In genomic region chr17:78917696-78918095, GRCm38 (mm10) we compare ENCODE assay signal across 10 mouse cellular contexts. TPM values are rescaled to one million over a fixed set of nuclear protein-coding genes. Genes with fewer than 3 reads are reported as not detected.
DNase-seq lines count a peak whose midpoint lies in the region; ATAC-seq and TF ChIP-seq lines count a peak whose summit lies in the region.
"Had no signal": no experiment of that assay in that cellular context is flagged by ENCODE, and none has a peak within 500 bp of the region (broad histone marks: within the 10 kb centered on the region; RNA-seq: fewer than 3 reads in every experiment).

No protein-coding gene starts in this region.

- intact Hi-C loops in heart, postnatal 10 days (cut with DNase I) = loop anchor here (5.0 kb wide), 1 partner anchor 80 kb away; the partner anchor contains the start of genes Gpatch11 and Heatr5b
- intact Hi-C loops in gastrocnemius, postnatal 36 days (cut with DNase I) = no loop called here

- ATAC-seq in heart, postnatal 0 days (ENCODE audit: insufficient read depth, low read depth) = no peak
- no peak for ATAC-seq in embryonic facial prominence, embryonic 11.5 days (replicated peaks; ENCODE audit: insufficient number of reproducible peaks, low FRiP score, low TSS enrichment, low read depth)
- ATAC-seq in hindbrain, embryonic 15.5 days (ENCODE audit: low FRiP score, low read depth) = no peak
- no peak for ATAC-seq in midbrain, embryonic 13.5 days

- H3K4me3 ChIP-seq in heart, postnatal 0 days (ENCODE audit: low read depth, low read length) = no peak overlapping the region
- no peak overlapping the region for H3K4me3 ChIP-seq in embryonic facial prominence, embryonic 11.5 days (ENCODE audit: low read depth, low read length)
- peak overlapping the region; percentile 75; the same call in 1 of the 2 replicates for H3K4me3 ChIP-seq in hindbrain, embryonic 15.5 days
- H3K4me3 ChIP-seq in midbrain, embryonic 13.5 days (replicated peaks) = peak overlapping the region; percentile 71; the same call in 1 of the 2 replicates

- TF ChIP-seq CTCF in heart, postnatal 0 days (IDR thresholded peaks at IDR 0.05; ENCODE audit: low read depth) = no peak

- H3K9me3 ChIP-seq in heart, postnatal 0 days (replicated peaks; ENCODE audit: control insufficient read depth, low read length) = no peaks in the 10 kb centered on the region
- no peaks in the 10 kb centered on the region for H3K9me3 ChIP-seq in embryonic facial prominence, embryonic 11.5 days (replicated peaks; ENCODE audit: control insufficient read depth, low read length)
- H3K9me3 ChIP-seq in hindbrain, embryonic 15.5 days = no peaks in the 10 kb centered on the region
- H3K9me3 ChIP-seq in midbrain, embryonic 13.5 days = no peaks in the 10 kb centered on the region

- H3K4me1 ChIP-seq in heart, postnatal 0 days (ENCODE audit: control insufficient read depth, insufficient read depth) = peaks cover 9% of the 10 kb centered on the region; the same call in 1 of the 2 replicates
- H3K4me1 ChIP-seq in embryonic facial prominence, embryonic 11.5 days (ENCODE audit: control insufficient read depth, insufficient read depth, low read length) = no peaks in the 10 kb centered on the region; the same call in 1 of the 2 replicates
- H3K4me1 ChIP-seq in hindbrain, embryonic 15.5 days (replicated peaks) = peaks cover 16% of the 10 kb centered on the region
- H3K4me1 ChIP-seq in midbrain, embryonic 13.5 days (replicated peaks) = peaks cover 27% of the 10 kb centered on the region

- no peak for DNase-seq in heart, postnatal 0 days (ENCODE audit: low spot score)
- no peak for DNase-seq in heart, postnatal 10 days
- no peak for DNase-seq in embryonic facial prominence, embryonic 11.5 days (ENCODE audit: low spot score)
- DNase-seq in gastrocnemius, postnatal 36 days = no peak
- DNase-seq in gastrocnemius, postnatal 25 days = no peak
- DNase-seq in cerebellum, adult 9-11 months = no peak
- DNase-seq: cerebellum, postnatal 14 days had no signal

- no peaks in the 10 kb centered on the region for H3K27me3 ChIP-seq in heart, postnatal 0 days (ENCODE audit: control insufficient read depth, insufficient read depth, low read length)
- no peaks in the 10 kb centered on the region for H3K27me3 ChIP-seq in embryonic facial prominence, embryonic 11.5 days (ENCODE audit: control insufficient read depth, insufficient read depth, low read length)
- no peaks in the 10 kb centered on the region for H3K27me3 ChIP-seq in hindbrain, embryonic 15.5 days
- H3K27me3 ChIP-seq in midbrain, embryonic 13.5 days = no peaks in the 10 kb centered on the region

- H3K36me3 ChIP-seq in heart, postnatal 0 days (replicated peaks; ENCODE audit: control insufficient read depth, insufficient read depth, low read length) = peaks cover 37% of the 10 kb centered on the region
- H3K36me3 ChIP-seq in embryonic facial prominence, embryonic 11.5 days (replicated peaks; ENCODE audit: control insufficient read depth, insufficient read depth, low read depth, low read length) = peaks cover 9% of the 10 kb centered on the region
- H3K36me3 ChIP-seq in hindbrain, embryonic 15.5 days = peaks cover 34% of the 10 kb centered on the region
- H3K36me3 ChIP-seq in midbrain, embryonic 13.5 days = peaks cover 36% of the 10 kb centered on the region

- TF ChIP-seq EP300 in heart, postnatal 0 days (IDR thresholded peaks at IDR 0.05; ENCODE audit: low read depth) = no peak

- no peak overlapping the region for H3K4me2 ChIP-seq in heart, postnatal 0 days (ENCODE audit: low read depth, low read length)
- peak overlapping the region; percentile 16; the same call in 1 of the 2 replicates for H3K4me2 ChIP-seq in embryonic facial prominence, embryonic 11.5 days (ENCODE audit: low read depth, low read length)
- peak overlapping the region; percentile 90 for H3K4me2 ChIP-seq in hindbrain, embryonic 15.5 days
- H3K4me2 ChIP-seq in midbrain, embryonic 13.5 days (replicated peaks) = peak overlapping the region; percentile 74

- 49% methylated on average over 6 of the region's 6 CpGs for WGBS in heart, postnatal 0 days
- 44% methylated on average over 6 of the region's 6 CpGs for WGBS in embryonic facial prominence, embryonic 11.5 days
- 45% methylated on average over 6 of the region's 6 CpGs for WGBS in hindbrain, embryonic 15.5 days
- WGBS in midbrain, embryonic 13.5 days = 46% methylated on average over 6 of the region's 6 CpGs

- peak overlapping the region; percentile 76; the same call in 1 of the 2 replicates for H3K9ac ChIP-seq in heart, postnatal 0 days (replicated peaks; ENCODE audit: low read depth, low read length)
- no peak overlapping the region for H3K9ac ChIP-seq in embryonic facial prominence, embryonic 11.5 days (replicated peaks; ENCODE audit: low read length)
- peak overlapping the region; percentile 70 for H3K9ac ChIP-seq in hindbrain, embryonic 15.5 days
- 0 out of 2 replicates have a peak overlapping the region, but pooled peaks have one; percentile 84 for H3K9ac ChIP-seq in midbrain, embryonic 13.5 days (replicated peaks)

- no peak overlapping the region for H3K27ac ChIP-seq in heart, postnatal 0 days (ENCODE audit: low read depth)
- H3K27ac ChIP-seq in embryonic facial prominence, embryonic 11.5 days (replicated peaks; ENCODE audit: low read depth, low read length) = no peak overlapping the region
- no peak overlapping the region for H3K27ac ChIP-seq in hindbrain, embryonic 15.5 days (replicated peaks)
- H3K27ac ChIP-seq in midbrain, embryonic 13.5 days = no peak overlapping the region

RNA-seq across cellular contexts. Expression of gene Cebpzos, which starts 1.4 kb away (rescaled TPM):
- total RNA-seq in heart, postnatal 0 days (2014; rRNA removed; ENCODE audit: low replicate concordance) = 21.4 and 56.7 TPM in 2 replicates
- polyA plus RNA-seq in heart, postnatal 0 days (2015; fragmentation: Nextera tagmentation; extraction: Ambion mirVana) = 134 and 145 TPM in 2 replicates
- 10 to 100 TPM; 41.6 to 52.5 TPM for total RNA-seq in heart, postnatal 10 days (2021)
- 106 and 123 TPM in 2 replicates for polyA plus RNA-seq in embryonic facial prominence, embryonic 11.5 days (2014; fragmentation: Nextera tagmentation; extraction: Ambion mirVana)
- 103 and 113 TPM in 2 replicates for polyA plus RNA-seq in hindbrain, embryonic 15.5 days (2015; fragmentation: Nextera tagmentation; extraction: Ambion mirVana)
- 123 and 128 TPM in 2 replicates for polyA plus RNA-seq in midbrain, embryonic 13.5 days (2015; fragmentation: Nextera tagmentation; extraction: Ambion mirVana)
- total RNA-seq in gastrocnemius, postnatal 36 days (2021) = 10 to 100 TPM; 33.4 to 48.2 TPM
- total RNA-seq in gastrocnemius, postnatal 25 days (2021) = 10 to 100 TPM; 40.3 to 42.0 TPM

RNA-seq across cellular contexts. Expression of gene Sult6b1, which starts 10.9 kb away (rescaled TPM):
- not detected in 2 replicates for total RNA-seq in heart, postnatal 0 days (2014; rRNA removed; ENCODE audit: low replicate concordance)
- 0.14 TPM in 1 of 2 replicates, not detected in the other for polyA plus RNA-seq in heart, postnatal 0 days (2015; fragmentation: Nextera tagmentation; extraction: Ambion mirVana)
- total RNA-seq in heart, postnatal 10 days (2021) = not detected
- 0.15 and 0.45 TPM in 2 replicates for polyA plus RNA-seq in embryonic facial prominence, embryonic 11.5 days (2014; fragmentation: Nextera tagmentation; extraction: Ambion mirVana)
- 0.27 TPM in 1 of 2 replicates, not detected in the other for polyA plus RNA-seq in hindbrain, embryonic 15.5 days (2015; fragmentation: Nextera tagmentation; extraction: Ambion mirVana)
- 0.28 TPM in 1 of 2 replicates, not detected in the other for polyA plus RNA-seq in midbrain, embryonic 13.5 days (2015; fragmentation: Nextera tagmentation; extraction: Ambion mirVana)
- total RNA-seq in gastrocnemius, postnatal 36 days (2021) = not detected
- total RNA-seq in gastrocnemius, postnatal 25 days (2021) = not detected
- total RNA-seq: layer of hippocampus, adult 18-20 months had no signal

RNA-seq across cellular contexts. Expression of gene Cebpz, which starts 19.2 kb away (rescaled TPM):
- 6.1 and 9.4 TPM in 2 replicates for total RNA-seq in heart, postnatal 0 days (2014; rRNA removed; ENCODE audit: low replicate concordance)
- 27.9 and 28.4 TPM in 2 replicates for polyA plus RNA-seq in heart, postnatal 0 days (2015; fragmentation: Nextera tagmentation; extraction: Ambion mirVana)
- total RNA-seq in heart, postnatal 10 days (2021) = 10 to 100 TPM; 19.1 to 21.0 TPM
- polyA plus RNA-seq in embryonic facial prominence, embryonic 11.5 days (2014; fragmentation: Nextera tagmentation; extraction: Ambion mirVana) = 57.6 and 69.3 TPM in 2 replicates
- polyA plus RNA-seq in hindbrain, embryonic 15.5 days (2015; fragmentation: Nextera tagmentation; extraction: Ambion mirVana) = 38.6 and 42.6 TPM in 2 replicates
- 58.6 and 68.4 TPM in 2 replicates for polyA plus RNA-seq in midbrain, embryonic 13.5 days (2015; fragmentation: Nextera tagmentation; extraction: Ambion mirVana)
- 10 to 100 TPM; 17.8 to 24.8 TPM for total RNA-seq in gastrocnemius, postnatal 36 days (2021)
- 10 to 100 TPM; 16.4 to 21.8 TPM for total RNA-seq in gastrocnemius, postnatal 25 days (2021)

RNA-seq across cellular contexts. Expression of gene Ndufaf7, which starts 19.2 kb away (rescaled TPM):
- 21.5 and 31.8 TPM in 2 replicates for total RNA-seq in heart, postnatal 0 days (2014; rRNA removed; ENCODE audit: low replicate concordance)
- polyA plus RNA-seq in heart, postnatal 0 days (2015; fragmentation: Nextera tagmentation; extraction: Ambion mirVana) = 60.7 and 61.6 TPM in 2 replicates
- total RNA-seq in heart, postnatal 10 days (2021) = 10 to 100 TPM; 51.6 to 53.1 TPM
- polyA plus RNA-seq in embryonic facial prominence, embryonic 11.5 days (2014; fragmentation: Nextera tagmentation; extraction: Ambion mirVana) = 58.2 and 62.5 TPM in 2 replicates
- 58.8 and 62.1 TPM in 2 replicates for polyA plus RNA-seq in hindbrain, embryonic 15.5 days (2015; fragmentation: Nextera tagmentation; extraction: Ambion mirVana)
- polyA plus RNA-seq in midbrain, embryonic 13.5 days (2015; fragmentation: Nextera tagmentation; extraction: Ambion mirVana) = 52.6 and 61.6 TPM in 2 replicates
- total RNA-seq in gastrocnemius, postnatal 36 days (2021) = 10 to 100 TPM; 24.0 to 27.6 TPM
- total RNA-seq in gastrocnemius, postnatal 25 days (2021) = 10 to 100 TPM; 24.7 to 27.8 TPM

RNA-seq across cellular contexts. Expression of gene Eif2ak2, which starts 35.3 kb away (rescaled TPM):
- total RNA-seq in heart, postnatal 0 days (2014; rRNA removed; ENCODE audit: low replicate concordance) = 4.7 and 15.6 TPM in 2 replicates
- polyA plus RNA-seq in heart, postnatal 0 days (2015; fragmentation: Nextera tagmentation; extraction: Ambion mirVana) = 7.4 and 11.6 TPM in 2 replicates
- total RNA-seq in heart, postnatal 10 days (2021) = 10 to 100 TPM; 13.3 to 13.9 TPM
- polyA plus RNA-seq in embryonic facial prominence, embryonic 11.5 days (2014; fragmentation: Nextera tagmentation; extraction: Ambion mirVana) = 6.4 and 7.1 TPM in 2 replicates
- 4.2 and 6.1 TPM in 2 replicates for polyA plus RNA-seq in hindbrain, embryonic 15.5 days (2015; fragmentation: Nextera tagmentation; extraction: Ambion mirVana)
- 3.0 and 3.4 TPM in 2 replicates for polyA plus RNA-seq in midbrain, embryonic 13.5 days (2015; fragmentation: Nextera tagmentation; extraction: Ambion mirVana)
- total RNA-seq in gastrocnemius, postnatal 36 days (2021) = 1 to 10 TPM; 3.4 to 3.6 TPM
- total RNA-seq in gastrocnemius, postnatal 25 days (2021) = 1 to 10 TPM; 4.4 to 4.5 TPM

Comparison
In these comparisons a context has a peak if more than half of its experiments do, and no peak if none do; other contexts are left out.
1. H3K4me3 ChIP-seq: peak in hindbrain, embryonic 15.5 days (single experiment) and midbrain, embryonic 13.5 days (single experiment); none in heart, postnatal 0 days (single experiment) and embryonic facial prominence, embryonic 11.5 days (single experiment).